Mouse (Mus musculus): ENCODE measurements around the gene L3mbtl4.
"Not testable (repeated sequence)": the region's sequence is repeated elsewhere in the genome, so short reads cannot be mapped to it uniquely, and the experiment has no call there.

L3mbtl4 gene

GRCm38 (mm10) chr17:68405993-68406392, 132.4 kb downstream of the L3mbtl4 start:
- peak; percentile 66 to 75 for DNase-seq

- peak; percentile 25 to 58 for DNase-seq
These were observed 133.5 kb downstream of the L3mbtl4 start for GRCm38 (mm10) chr17:68407121-68407520.

GRCm38 (mm10) chr17:68422663-68423498, 149.3 kb downstream of the L3mbtl4 start:
- DNase-seq: peak; percentile 79

DNA sequence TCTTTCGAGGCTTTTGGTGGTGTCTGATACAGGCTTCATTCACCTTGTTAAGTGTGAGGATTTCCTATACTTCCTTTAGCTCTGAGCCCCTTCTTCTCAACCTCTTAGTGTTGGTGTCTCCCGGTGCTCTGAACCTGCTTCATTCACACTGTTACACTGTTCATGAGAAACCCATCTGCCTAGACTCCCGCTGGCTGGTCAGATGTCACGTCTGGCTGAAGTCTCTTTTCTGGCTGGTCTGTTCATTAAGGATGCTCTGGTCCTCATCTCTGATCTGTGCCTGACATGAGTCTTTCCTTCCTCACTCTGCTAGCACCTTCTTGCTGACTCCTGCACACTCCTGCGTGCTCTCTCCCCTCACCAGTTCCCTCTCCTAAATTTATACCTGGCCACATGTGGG, 160.0 kb downstream of the L3mbtl4 start:
- DNase-seq: peak; percentile 56 to 73

DNA sequence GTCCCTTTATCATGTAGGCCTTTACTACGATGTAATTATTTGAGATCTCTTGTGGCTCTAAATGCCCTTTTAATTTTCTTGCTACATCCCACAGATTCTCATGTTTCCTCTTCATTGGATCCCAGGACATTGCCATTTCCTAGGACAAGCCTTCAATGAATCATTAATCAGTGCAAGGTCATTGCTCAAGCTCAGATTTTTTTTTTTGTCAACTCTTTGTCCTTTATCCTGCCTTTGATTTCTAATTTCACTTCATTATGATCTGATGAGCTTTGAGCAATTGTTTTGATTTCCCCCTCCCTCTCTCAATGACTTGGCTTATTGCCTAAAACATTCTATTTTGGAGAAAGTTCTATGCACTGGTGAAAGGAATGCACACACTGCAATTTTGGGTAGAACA, 177.3 kb downstream of the L3mbtl4 start:
- no peak for DNase-seq

DNA sequence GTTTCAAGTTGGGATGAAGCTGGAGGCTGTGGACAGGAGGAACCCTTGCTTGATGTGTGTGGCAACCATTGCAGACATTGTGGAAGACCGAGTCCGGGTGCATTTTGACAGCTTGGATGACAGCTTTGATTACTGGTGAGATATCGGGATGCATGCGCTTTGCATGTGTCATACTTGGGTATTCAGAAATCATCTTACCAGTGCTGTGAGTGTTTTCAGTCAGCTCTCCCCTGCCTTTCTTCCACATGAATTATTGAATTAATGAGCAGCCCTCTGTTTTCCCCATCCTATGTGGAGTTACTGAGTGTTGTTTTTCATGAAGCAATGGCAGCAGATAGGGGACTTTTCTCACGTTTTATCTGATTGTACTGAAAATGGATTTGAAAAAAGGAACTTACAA, 187.9 kb downstream of the L3mbtl4 start:
- DNase-seq: no peak

- peak; percentile 48 to 68 for DNase-seq
These were observed 193.7 kb downstream of the L3mbtl4 start for GRCm38 (mm10) chr17:68467311-68467710.

DNA sequence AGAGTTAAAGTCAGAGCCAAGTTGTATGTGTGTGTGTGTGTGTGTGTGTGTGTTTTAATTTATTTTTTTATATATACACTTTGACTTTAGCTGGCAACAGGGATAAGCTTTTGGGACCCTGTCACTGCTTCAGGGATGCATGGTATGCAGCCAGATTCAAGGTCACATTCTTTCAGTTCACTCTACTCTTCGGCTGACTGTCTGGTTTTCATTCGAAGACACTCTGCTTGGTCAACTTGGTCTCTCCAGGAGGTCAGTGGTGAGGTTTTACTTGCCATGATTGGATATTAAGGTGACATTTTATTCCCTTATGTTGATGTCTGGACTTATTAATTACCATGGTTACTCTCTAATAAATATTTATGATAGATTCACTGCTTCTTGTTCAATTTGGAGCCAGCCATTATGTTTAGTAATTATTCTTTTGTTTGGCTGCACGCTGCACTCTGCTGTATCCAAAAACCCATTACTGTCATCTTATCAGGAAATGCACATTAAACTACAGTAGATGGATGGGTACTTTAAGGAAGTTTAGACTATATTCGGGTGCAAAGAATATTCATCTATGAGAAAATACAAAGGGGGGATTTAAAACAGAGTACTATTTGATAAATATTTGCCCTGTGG, 216.6 kb downstream of the L3mbtl4 start:
- DNase-seq: no peak

GRCm38 (mm10) chr17:68492231-68492630, 218.6 kb downstream of the L3mbtl4 start:
- DNase-seq: peak; percentile 6 to 8

GRCm38 (mm10) chr17:68502998-68503397, 229.4 kb downstream of the L3mbtl4 start:
- DNase-seq: not testable (repeated sequence)

DNA sequence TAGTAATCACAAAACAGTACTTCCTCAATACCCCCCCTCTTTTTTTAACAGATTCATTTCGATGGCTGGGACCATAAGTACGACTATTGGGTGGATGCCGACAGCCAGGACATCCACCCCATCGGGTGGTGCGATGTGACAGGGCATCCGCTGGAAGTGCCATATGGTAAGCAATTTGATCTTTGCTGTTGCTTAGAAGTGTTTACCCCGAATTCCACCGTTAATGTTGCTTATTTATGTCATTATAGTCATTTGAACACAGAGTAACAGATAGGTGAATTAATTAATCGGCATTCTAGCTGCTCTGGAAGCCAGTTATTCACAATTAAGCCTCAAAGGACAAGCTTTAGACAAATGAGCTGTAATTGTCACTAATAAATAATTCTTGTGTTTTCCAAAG, 286.1 kb downstream of the L3mbtl4 start:
- peak; percentile 76 to 78 for DNase-seq

- DNase-seq: peak; percentile 16 to 38
These were observed 286.7 kb downstream of the L3mbtl4 start for GRCm38 (mm10) chr17:68560264-68560663.

DNA sequence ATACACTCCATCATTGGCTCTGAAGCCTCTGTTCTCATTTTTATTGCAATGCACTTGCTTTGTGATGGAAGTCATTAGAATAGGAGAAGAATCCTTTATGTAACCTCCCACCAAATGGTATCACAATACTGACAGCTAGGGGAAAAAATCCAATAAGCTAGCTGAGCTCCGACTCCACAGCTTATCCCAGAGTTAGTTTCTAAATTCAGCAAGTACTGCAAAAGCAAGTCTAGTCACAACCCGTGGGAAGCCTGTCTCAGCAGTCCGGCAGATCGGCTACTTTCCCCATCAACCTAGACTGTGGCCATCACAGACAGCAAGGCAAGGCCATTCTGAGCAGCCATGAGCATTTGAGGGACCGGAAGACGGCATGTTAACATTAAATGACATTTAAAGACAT, 298.2 kb downstream of the L3mbtl4 start:
- DNase-seq: no peak

DNA sequence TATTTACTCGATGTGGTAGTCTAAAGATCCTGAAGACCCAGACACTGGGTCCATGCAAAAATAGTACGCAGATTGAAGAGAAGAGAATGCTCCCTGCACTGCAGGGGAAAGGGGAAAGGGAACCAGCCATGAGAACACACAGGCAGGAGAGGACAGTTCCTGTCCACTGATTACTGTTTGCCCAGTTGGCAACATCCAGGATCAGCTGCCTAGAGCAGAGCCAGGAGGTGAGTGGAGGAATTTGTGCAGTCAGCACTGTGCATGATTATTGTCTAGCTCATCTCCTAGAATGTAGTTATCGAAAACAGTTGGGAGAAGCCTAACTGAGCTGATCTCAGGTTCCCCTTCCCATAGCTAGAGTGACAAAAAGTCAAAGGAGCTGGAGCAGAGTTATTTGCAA, 311.6 kb downstream of the L3mbtl4 start:
- DNase-seq: peak in 1 of 2 experiments; percentile 18

DNA sequence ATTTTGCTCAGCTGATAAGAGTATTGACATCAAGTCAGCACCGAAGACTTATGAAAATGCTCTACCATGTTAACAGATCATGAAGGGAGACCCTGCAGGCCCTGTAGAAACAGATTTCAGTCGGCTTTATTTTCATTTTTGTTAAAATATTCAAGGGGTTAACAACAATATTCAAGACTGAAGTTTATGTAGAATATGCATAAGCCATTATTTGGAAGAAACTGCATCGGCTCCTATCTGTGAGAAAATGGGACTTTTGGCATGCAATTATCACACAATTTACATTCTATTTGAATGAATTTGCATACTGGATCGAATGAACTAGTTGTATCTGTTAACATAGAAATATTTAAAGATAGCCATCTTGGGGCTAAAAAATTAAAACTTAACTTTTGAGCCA, 318.0 kb downstream of the L3mbtl4 start:
- no peak for DNase-seq

GRCm38 (mm10) chr17:68602744-68603143, 329.1 kb downstream of the L3mbtl4 start:
- peak; percentile 82 to 84 for DNase-seq

DNA sequence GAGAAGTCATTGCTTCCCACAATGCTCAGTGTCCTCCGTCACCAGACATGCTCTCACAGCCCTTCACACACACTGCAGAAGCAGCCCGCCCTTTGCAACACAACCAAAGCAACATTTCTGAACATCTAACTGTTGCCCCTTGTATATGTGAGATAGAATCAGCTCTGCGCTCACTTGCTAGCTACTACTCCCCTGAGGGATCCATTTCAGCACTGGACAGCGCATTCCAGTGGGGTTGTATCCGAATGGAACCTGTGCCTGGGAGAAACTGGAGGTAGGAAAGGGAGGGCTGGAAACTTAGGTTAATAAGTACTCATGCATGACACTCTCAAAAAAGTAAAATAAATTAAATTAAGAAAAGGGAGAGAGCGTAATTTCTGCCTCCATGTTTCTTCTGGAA, 334.1 kb downstream of the L3mbtl4 start:
- DNase-seq: peak in 1 of 2 experiments; percentile 11

GRCm38 (mm10) chr17:68611247-68611646, 337.6 kb downstream of the L3mbtl4 start:
- no peak for DNase-seq

DNA sequence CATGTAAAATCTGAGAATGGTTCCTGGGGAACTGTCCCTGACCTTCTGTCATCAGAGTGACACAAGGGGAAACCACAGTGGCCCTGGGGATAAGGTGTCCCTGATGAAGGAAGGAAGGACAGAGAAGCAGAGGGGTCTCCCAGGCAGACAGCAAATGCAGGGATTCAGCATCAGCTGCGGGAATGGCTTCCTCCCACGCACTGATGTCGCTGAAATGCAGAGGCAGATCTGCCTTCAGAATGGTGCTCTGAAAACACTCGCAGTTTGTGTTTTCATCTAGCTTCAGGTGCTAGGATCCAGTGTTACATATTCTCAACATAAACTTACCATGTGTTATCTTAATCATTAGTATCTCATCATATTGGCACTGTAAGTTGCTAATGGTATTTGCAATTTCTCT, 351.7 kb downstream of the L3mbtl4 start:
- no peak for DNase-seq

- no peak for DNase-seq
These were observed 356.2 kb downstream of the L3mbtl4 start for GRCm38 (mm10) chr17:68629631-68630426.

- no peak for DNase-seq
These were observed 357.8 kb downstream of the L3mbtl4 start for GRCm38 (mm10) chr17:68631396-68631795.

DNA sequence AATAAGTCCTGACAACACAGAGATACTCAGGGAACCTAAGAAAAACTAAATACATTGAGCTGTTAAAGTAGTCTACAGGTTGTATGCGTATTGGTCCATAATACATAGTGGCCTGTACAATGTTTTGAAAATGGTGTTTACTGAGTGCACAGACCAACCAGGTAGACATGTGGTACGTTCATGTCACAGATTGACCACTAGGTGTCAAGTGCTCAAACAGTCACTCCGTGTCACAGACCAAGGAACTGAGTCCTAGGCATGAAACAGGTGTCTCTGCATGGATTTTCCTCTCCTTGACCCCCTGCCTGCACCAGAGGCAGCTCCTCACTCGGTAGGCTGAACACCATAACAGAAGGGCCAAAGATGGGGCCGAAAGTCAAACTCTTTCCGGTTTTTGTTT, 366.6 kb downstream of the L3mbtl4 start:
- DNase-seq: peak; percentile 6 to 8

GRCm38 (mm10) chr17:68642521-68643088, 369.0 kb downstream of the L3mbtl4 start:
- DNase-seq: no peak

All from cerebellum, postnatal 10 days (tissue).